Mouse (Mus musculus) brain, embryonic 18.5 days (tissue): ENCODE results near the gene Dck.
"Not testable (repeated sequence)": the region's sequence is repeated elsewhere in the genome, so short reads cannot be mapped to it uniquely, and the experiment has no call there.

ENCODE experiments used
- DNase-seq: peaks from one replicate; pipeline ENCODE4 v3.0.0-alpha.2; 2012; ENCODE audit warnings: low read depth, low spot score

Dck gene

DNA sequence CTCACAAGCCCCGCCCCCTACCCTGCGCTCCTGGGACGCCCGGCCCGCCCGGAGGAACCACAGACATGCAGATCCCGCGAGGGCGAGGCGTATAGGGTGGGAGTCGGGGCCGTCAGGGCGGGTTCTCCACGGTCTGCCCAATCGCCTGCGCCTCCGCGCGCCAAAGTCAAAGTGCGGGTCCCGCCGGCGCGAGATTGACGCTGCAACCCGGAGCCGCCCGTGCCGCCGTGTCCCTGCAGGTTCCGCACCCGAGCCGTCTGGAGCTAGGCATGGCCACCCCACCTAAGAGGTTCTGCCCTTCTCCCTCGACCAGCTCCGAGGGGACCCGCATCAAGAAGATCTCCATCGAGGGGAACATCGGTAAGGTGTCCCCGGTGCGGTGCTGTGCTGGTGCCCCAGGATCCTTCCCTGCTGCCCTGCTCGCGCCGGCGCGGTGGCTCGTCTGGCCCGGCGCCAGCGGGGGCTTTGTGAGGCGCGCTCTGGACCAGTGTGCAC, at the start of gene Dck:
Dck (plus strand) TSS at position 10 of the 495 bp plus-strand sequence.
- DNase-seq: peak; percentile 85

DNA sequence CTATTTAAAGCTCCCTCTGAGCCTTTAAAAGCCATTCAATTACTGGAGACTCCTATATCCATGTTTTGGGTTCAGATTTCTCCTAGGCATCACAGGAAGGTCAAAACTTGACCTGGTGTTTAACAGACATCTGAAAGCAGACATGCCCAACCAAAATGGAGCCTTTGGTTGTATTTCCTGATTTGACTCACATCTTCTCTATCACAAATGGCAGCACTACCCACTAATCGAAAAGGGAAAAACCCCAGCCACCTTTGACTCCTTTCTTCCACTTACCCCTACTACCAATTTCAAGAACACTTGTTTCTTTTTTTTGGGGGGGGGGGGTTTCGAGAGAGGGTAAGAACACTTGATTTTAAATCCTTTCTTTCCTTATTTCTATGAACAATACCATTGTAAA, 47.8 kb upstream of the Dck start:
- DNase-seq: no peak

DNA sequence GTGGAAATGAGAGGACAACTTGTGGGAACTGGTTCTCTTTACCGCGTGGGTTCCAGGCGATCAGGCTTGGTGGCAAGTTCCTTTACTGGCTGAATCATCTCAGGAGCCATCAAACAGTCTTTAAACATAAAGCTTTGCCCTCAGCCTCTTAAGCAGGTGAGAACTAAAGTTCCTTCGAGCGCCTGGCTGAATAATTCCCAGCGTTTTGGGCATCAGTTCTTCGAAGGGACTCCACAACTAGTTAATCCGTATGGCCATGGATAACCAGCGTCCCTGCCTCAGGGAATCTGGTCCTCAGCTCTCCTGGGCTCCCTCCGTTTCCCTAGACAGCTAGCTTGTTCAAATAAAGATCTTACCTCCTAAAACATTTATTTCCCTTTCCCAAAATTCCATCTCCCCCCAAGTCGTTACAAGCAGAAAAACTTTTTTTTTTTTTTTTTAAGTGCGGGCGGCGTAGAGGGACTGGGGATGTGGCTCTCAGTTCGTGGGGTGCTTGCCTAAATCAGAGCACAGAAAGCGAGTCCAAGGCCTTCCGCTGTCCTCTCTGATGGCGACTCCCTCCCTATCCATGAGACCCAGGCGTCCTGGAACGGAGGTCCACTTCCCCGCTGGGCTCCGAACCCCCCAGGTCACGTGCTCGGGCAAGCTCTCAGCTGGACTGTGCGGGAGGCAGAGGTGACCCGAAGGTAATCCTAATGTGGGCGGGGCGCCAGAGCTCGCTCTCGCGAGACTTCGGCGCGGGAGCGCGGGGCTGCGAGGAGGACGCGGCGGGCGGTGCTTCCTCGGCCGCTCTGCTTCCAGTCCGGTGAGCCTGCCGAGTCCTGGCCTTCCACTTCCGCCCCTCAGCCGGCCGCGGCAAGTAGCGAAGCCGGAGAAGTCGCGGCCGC, 44.4 kb upstream of the Dck start, which contains the start of gene Mob1b:
Mob1b (plus strand) TSS at position 740 of the 887 bp plus-strand sequence.
- peak; percentile 77 for DNase-seq

- DNase-seq: no peak
These were observed 43.8 kb upstream of the Dck start for GRCm38 (mm10) chr5:88721003-88721475.

GRCm38 (mm10) chr5:88721565-88722212, 43.1 kb upstream of the Dck start:
- DNase-seq: no peak

DNA sequence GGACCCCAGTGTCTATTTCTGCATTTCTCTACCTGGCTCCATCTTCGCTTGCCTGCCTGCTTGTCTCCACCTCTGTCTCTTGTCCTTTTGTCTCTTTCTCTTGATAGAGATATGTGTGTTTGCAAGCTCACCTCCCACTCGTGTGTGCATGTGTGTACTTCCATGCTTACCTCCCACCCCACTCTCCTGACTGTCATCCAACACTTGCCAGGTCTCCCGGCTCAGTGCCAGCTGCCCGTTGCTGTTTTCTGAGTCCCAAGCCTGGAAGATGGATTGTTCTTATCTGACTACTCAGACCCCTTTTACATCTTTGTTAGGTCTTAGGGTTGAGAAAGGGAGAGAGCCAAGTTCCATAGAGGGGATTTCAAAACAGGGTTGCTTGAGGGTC, 42.6 kb upstream of the Dck start:
- no peak for DNase-seq

DNA sequence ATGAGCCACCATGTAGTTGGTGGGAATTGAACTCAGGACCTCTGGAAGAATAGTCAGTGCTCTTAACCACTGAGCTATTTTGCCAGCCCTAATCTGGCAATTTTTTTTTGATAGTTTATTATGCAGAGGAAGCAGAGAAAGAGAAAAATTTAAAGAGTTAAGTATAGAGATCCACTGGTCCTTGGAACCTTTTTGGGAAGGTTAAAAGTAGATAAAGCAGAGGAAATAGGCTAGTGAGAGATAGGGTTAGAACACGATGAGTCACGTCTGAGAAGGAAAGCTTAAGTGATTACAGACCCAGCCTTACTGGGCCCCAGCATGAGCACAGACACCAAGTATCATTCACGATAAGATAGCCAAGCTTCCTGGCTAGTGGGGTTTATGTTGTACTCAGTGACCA, 40.8 kb upstream of the Dck start:
- DNase-seq: no peak

DNA sequence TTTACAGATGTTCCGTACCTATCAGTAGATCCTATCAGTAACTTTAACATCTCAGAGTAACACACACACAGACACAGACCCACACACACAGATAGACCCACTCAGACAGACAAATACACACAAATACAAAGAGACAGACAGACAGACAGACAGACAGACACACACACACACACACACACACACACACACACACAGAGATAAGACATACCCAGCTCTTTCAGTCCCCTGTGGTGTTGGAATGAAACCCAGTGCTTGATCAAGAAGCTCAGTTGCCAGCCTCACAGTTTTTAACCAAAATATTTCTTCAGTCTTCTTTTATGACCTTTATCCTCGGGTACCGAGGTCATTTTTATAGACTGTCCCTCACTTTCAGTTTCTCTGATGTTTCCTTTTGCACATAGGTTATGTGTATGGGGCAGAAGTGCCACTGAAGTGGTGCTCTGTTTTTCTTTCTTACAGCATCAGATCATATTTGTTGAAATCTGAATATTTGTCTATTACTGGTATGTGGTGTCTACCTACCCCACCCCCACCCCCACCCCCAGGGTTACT, 37.1 kb upstream of the Dck start:
- no peak for DNase-seq

DNA sequence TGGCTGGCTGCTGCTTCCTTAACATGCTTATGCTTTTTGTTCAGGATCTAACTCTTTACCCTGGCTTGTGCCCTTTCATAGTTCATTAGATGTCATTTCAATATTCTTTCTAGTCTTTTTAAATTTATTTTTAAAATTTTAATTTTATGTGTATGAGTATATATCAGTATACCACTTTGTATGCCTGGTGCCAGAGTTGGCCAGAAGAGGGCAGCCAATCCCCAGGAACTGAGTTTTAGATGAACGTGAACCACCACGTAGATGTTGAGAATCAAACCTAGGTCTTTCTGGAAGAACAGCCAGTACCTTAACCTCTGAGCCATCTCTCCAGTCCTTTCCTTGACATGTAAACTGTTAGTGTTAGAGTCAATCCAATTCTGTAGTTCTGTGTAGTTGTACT, 30.0 kb upstream of the Dck start:
- no peak for DNase-seq

GRCm38 (mm10) chr5:88741065-88741464, 23.7 kb upstream of the Dck start:
- DNase-seq: not testable (repeated sequence)

- DNase-seq: no peak
These were observed 17.0 kb upstream of the Dck start for GRCm38 (mm10) chr5:88747774-88748173.

GRCm38 (mm10) chr5:88753199-88753598, 11.6 kb upstream of the Dck start:
- DNase-seq: no peak

DNA sequence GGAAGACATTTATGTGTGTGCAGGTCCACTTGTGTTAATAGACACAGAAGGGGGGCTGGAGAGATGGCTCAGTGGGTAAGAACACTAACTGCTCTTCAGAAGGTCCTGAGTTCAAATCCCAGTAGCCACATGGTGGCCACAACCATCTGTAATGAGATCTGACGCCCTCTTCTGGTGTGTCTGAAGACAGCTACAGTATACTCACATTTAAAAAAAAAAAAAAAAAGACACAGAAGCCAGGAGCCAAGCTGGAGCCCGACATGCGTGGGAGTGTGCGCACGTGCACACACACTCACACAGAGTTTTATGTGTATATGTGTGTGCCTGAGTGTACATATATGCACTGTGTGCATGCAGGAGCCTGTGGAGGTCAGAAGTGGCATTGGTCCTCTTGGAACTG, 2.2 kb upstream of the Dck start:
- no peak for DNase-seq

GRCm38 (mm10) chr5:88764430-88764986, 288 bp upstream of the Dck start:
- no peak for DNase-seq

- DNase-seq: no peak
These were observed 791 bp downstream of the Dck start for GRCm38 (mm10) chr5:88765587-88765986.

DNA sequence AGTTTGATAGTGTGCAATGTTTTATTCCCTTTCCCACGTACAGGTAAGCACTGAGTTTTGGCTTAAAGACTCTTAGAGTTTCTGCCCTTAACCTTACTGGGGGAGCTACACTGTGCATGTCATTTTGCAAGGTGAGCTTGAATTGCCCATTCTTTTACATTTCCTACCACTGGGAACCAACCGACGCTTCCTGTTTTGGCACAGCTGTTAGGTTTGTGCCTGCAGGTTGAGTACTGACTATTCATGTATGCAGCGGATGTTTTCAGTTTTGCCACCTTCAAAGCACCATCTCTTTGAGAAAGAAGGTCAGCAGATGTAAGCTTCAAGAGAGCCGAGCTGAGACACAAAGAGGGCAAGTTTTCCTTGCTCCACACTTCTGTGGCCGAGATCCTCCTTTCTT, 1.3 kb downstream of the Dck start:
- DNase-seq: no peak

- DNase-seq: no peak
These were observed 2.1 kb downstream of the Dck start for GRCm38 (mm10) chr5:88766863-88767262.

- DNase-seq: no peak
These were observed 3.4 kb downstream of the Dck start for GRCm38 (mm10) chr5:88768201-88768600.

GRCm38 (mm10) chr5:88782072-88782765, 17.4 kb downstream of the Dck start:
- no peak for DNase-seq

- no peak for DNase-seq
These were observed 20.3 kb downstream of the Dck start for GRCm38 (mm10) chr5:88785059-88785458.

DNA sequence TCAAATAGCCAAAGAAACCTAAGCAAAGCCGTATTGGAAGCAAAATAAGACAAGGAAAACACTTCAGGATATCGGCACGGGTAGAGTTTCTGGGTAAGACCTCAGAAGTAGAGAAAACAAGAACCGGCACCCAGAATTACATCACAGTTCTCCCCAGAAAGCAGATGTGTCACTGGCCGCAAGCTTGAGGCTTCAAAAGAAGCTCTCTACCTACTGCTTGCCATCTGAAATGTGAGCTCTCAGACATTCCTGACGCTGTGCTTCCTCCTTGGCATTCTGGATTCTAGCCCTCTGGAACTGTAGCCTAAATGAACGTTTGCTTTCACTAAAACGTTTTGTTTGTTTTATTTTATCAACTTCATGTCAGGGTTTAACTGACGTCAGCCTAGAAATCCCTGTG, 25.9 kb downstream of the Dck start:
- no peak for DNase-seq
